Mouse (Mus musculus): ENCODE data around the gene A730061H03Rik.

- TF ChIP-seq CTCF (IDR thresholded peaks at IDR 0.05; ENCODE audit: control insufficient read depth, insufficient read depth, low read length) = no peak
- no peak for TF ChIP-seq POLR2A (IDR thresholded peaks at IDR 0.05; ENCODE audit: borderline replicate concordance, control insufficient read depth, low read depth, low read length)
Observed at GRCm38 (mm10) chr14:55518897-55519296, 41.3 kb downstream of the A730061H03Rik start.
